Mouse (Mus musculus) induced T-regulatory cell, adult 2 months (primary cell): ENCODE measurements around the gene Srsf9.

Experiments
- DNase-seq: peaks from one replicate; pipeline ENCODE4 v3.0.0-alpha.2; 2012; ENCODE audit warnings: low read depth

Srsf9 gene

DNA sequence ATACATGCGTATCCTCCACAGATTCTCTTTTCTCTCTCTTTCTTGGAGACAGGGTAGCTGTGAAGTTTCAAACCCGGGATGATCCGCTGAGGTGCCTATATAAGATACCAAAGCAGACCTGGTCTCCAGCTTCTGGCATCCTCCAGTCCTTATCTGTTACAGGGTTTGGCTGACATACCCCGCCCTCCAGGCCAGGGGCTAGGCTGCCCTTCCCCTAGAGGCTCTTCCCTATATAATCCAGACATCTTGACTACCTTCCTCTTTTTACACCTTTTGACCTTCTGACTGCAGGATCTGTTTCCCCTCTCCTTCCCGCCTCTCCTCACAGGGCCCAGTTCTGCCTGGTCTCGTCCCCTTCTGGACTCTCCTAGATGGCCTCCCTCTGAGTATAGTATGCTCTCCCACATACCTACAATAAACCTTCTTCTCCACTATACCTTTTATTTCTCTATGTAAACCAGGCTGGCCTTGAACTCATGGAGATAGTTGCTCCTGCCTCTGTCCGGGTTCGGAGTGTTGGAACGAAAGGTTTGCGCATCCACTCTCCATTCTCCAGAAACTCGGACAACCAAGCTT lies 633 bp upstream of the Srsf9 start:
- DNase-seq = no peak

DNA sequence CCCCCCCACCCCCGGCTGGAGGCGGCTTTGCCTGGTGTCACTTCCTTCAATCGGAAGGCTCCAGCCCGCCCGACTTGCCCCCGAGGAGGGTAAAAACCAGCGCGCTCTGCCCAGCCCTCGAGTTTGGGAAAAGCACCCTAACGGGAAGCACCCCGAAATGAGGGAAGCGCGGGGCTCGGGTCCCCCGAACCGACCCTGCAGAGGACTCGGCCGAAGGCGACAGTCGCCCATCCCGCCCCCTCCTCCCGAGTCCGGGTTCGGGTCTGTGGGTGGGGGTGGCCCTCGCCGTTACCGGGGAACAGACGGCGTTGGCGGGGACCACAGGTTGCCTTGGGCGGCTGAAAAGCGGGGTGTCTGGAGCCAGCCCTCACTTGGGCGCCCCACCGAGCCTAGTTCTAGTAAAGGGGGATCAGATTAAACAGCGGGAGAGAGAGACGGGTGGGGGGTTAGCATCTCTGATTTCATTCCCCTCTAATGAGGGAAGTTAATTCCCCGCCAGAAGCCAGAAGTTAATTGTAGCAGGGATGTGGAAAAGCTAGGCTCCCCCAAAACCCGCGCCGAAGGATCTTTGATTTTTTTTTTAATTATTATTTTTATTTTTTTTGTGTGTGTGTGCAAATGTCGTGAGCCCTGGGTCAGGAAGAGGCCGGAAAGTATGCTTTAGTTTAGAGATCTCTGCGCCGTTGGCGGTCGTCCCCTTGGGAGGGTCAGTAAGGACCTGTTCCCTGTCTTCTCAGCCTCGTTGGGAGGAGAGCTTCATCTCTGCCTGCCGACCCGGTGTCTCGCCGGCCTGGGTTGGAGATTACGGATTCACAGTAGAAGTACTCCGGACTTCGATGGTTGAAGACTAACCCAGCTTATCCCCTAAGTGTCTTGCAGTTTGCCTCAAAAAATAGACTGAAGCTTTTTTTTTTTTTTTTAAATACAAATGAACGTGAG lies 902 bp downstream of the Srsf9 start:
- DNase-seq = peak; percentile 51

GRCm38 (mm10) chr5:115330955-115331354 lies 4.0 kb downstream of the Srsf9 start:
- no peak for DNase-seq

DNA sequence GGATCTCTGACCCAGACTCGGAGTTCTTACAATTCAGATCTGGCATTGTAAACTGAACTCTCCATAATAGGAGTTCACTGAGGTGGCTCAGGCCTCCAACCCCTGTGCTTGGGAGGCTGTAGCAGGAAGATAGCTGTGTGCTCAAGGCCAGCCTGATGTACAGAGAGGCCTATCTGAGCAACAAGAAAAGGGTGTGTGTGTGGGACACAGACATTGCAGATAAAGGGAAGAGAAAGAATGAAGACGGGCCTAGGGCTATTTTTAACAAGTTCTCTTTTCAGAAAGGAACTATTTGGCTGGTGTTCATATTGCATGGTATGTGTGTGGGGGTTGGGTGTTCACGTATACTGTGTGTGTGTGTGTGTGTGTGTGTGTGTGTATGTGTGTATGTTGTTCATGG lies 6.6 kb downstream of the Srsf9 start:
- DNase-seq = no peak

DNA sequence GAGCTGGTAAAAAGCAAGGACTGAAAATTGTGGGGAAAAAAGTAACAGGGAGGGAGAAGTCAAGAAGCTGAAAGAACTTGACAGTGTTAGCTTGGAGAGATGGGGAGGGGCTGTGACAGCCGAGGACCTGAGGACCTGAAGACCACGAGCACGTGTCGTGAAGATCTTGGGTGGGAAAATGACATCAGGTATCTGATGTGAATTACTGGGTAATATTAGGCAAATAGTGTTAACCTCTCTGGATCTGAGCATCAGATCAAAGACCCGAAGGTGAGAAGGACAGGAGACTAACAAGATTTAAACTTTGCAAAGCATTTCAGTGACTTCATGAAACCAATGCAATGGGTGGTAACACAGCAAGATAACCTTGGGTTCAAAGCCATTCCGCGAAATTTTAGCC lies 13.0 kb downstream of the Srsf9 start:
- peak; percentile 33 for DNase-seq

DNA sequence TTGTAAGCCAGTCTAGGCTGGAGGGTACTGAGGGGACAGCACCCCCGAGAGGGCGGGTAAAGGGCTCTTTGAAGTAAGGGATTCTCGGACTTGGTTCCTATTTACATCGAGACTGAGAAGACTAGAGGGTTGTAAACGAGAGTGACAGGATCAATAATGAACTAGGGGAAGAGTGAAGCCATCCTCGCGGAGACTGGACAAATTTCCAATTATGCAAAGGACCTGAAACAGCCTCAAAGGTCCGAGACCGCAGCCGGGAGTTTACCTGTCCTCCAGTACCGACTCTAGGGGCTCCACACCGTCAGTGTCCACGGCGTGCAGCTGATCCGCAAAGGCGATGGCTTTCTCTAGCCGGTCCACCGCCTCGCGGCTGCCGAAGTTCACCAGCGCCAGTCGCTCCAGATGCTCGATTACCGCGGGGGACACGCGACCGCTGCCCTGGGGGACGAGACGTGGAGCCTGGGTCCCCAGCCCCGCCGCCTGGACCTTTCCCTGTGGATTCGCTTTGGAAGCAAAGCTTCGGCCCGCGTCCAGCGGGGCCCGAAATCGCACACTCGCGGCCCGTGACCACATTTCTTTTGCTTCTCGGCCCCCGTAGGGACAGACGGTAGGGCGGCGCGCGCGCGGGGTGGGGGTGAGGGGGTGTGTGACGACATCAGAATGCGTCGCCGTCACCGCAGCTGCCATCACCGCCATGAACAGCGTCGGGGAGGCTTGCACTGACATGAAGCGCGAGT lies 13.8 kb downstream of the Srsf9 start, which contains the start of the genes Gatc and Triap1:
Gene Gatc (minus strand): TSS at position 602 of the 737 bp plus-strand sequence.
Gene Triap1 (plus strand): TSS at position 649 of the 737 bp plus-strand sequence.
- DNase-seq = peak; percentile 92

DNA sequence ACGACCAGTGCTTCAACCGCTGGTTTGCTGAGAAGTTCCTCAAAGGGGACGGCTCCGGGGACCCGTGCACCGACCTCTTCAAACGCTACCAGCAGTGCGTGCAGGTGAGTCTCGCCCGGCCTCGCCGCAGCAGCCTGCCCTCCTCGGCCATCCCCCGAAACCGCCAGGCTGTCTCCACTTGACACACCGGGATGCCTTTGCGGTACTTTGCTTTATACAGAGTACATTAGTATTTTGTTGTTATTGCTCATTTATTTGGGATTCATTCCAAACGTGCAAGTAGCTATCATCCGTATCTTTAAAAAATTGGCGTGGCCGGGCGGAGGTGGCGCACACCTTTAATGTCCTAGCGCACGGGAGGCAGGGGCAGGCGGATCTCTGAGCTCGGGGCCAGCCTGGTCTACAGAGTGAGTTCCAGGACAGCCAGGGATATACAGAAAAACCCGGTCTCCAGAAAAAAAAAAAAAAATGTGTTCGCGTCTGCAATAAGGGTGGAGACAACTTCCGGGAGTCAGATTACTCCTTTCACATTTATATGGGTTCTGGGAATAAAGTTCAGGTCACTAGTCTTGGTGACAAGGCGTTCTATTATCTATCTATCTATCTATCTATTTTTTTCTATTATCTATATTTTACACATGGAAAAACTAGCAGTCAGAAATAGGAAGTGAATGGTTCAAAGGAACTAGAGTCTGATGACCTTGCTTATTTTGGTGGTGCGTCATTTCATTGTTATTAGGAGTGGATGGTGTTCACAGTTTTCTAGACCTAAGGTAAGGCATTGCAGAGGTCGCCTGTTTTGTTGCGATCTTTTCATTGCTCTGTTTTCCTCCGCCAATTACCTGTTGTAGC lies 14.6 kb downstream of the Srsf9 start:
- no peak for DNase-seq

GRCm38 (mm10) chr5:115347564-115347963 lies 20.6 kb downstream of the Srsf9 start:
- DNase-seq = peak; percentile 93

DNA sequence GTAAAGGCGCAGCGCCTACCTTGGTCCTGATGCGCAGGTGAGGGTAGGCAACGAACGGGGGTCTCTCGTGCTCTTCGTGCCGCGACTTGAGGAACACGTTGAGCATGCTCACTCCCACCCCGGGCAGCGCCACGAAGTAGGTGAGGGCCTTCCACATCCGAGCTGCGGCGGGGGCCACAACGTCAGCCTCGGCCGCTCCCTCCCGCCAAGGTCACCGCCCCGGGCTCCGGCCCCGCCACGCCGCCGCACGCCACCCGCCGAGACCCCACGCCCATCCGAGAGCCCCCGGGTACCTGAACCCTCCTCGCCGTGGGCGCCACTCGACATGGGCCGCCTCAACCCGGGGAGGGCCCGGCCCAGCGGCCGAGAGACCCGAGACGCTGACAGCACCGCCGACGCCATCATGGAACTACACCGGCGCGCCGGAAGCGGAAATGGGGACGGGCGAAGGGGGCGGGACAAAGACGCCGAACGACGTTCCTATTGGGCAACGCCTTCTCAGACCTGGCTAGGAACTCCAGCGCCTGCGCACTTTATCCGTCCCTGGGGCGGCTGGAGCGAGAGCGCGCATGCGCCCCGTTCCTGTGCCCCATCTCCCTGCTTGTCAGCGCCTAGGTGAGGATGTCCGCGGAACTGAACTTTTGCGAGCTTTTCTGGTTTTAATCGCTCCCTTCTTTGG lies 21.7 kb downstream of the Srsf9 start, which contains the start of gene Cox6a1:
Gene Cox6a1 (minus strand): TSS at position 436 of the 679 bp plus-strand sequence.
- peak; percentile 100 for DNase-seq

- no peak for DNase-seq
Measured at GRCm38 (mm10) chr5:115349225-115349555, 22.2 kb downstream of the Srsf9 start.

- DNase-seq = peak; percentile 33
Measured at GRCm38 (mm10) chr5:115351348-115351747, 24.4 kb downstream of the Srsf9 start.

- DNase-seq = no peak
Measured at GRCm38 (mm10) chr5:115355070-115355469, 28.1 kb downstream of the Srsf9 start.

DNA sequence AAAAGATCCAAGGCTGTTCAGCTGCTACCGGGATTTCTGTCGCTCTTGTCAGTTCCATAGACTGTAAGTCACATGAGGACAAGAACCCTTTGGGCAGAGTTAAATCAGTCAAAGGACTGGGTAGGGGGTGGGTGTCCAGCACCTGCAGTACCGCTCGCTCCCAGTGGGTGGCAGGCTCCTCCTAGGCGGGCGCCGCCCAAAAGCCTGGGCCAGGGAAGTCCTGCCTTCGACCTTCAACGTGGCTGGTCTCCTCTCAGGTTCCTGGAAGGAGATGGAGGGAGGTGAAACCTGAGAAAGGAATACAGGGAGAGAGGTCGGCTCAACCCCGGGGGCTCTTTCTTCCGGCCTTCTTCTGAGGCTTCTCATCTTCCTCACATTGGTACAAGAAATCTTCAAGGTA lies 31.9 kb downstream of the Srsf9 start:
- DNase-seq = peak; percentile 82

DNA sequence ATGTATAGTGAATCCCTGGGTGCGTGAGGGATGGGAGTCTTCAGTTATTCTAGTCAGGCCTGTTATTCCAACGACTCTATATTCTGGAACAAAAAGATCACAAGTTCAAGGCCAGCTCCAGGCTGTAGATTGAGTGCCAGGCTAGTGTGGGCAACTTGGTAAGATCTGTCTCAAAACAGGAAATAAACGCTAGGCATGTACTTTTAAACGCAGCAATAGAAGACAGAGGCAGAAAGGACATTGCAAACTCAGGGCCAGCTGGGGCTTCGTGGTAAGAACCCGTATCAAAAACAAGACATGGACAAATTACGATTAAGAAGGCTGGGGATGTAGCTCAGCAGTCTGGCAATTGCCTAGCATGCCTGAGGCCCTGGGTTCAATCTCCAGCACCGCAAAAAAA lies 32.5 kb downstream of the Srsf9 start:
- DNase-seq = no peak

- no peak for DNase-seq
Measured at GRCm38 (mm10) chr5:115359851-115360372, 32.9 kb downstream of the Srsf9 start.

- no peak for DNase-seq
Measured at GRCm38 (mm10) chr5:115362216-115362615, 35.2 kb downstream of the Srsf9 start.

DNA sequence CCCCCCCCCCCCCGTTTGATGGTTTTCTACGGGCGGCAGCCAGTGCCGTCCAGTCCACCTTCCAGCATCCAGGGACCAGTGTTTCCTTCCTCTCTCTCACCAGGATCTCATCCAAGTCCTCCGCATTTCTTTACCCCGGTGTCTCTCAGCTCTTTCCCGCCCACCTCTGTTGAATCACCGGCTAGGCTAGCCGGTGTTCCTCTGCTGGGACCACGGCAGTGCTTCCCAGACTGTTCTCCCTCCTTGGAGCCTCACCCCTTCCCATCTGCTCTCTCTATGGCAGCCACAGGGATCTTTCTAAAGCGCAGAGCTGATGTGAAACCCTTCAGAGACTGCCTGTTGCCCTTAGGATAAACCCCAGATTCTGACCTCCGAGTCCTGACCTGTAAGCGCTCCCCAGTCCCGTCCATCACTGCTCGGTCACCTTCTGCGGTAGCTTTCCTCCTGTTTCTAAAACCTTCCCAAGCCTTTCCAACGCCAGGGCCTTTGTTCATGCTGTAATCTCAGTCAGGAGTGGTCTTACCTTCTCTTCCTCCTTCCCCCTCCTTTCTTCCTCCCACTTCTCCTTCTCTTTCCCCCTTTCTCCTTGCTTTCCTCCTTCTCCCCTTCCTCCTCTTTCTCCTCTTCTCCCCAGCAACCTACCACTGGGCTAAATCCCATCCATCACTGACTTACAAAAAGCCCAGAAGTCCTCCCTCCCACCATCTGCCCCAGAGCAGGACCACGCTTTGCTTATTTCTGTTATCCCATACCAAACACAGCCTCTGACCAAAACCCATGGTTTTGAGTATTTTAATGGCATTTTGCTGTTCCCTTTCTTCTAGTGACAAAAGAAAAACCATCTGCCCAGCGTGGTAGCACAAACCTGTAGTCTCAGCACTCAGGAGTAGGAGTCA lies 36.1 kb downstream of the Srsf9 start:
- DNase-seq = no peak

DNA sequence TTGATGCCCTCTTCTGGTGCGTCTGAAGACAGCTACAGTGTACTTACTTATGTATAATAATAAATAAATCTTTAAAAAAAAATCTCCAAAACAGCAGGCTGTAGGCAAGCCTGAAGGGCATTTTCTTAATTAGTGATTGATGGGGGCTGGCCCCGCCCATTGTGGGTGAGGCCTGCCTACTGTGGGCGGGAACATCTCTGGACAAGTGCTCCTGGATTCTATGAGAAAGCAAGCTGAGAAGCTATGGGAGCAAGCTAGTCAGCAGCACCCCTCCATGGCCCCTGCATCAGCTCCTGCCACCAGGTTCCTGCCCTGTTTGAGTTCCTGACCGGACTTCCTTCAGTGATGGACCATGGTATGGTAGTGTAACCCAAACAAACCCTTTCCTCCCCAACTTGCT lies 37.8 kb downstream of the Srsf9 start:
- DNase-seq = no peak

- no peak for DNase-seq
Measured at GRCm38 (mm10) chr5:115371736-115372135, 44.8 kb downstream of the Srsf9 start.
